Mouse (Mus musculus) layer of hippocampus, postnatal 14 days (tissue): ENCODE measurements at regions not wholly inside any gene's neighbourhood (a gene's known extent, or its start where the extent isn't known, plus 50 kb on each side); places are given as distances from the start of the nearest gene placed in this dataset.
A peak's percentile ranks its signal among the peaks of the same experiment; 100 is the strongest.

ENCODE experiments used
- DNase-seq, 2 experiments: peaks; one replicate each; pipeline ENCODE4 v3.0.0; 2021 to 2022; ENCODE audit warnings: low spot score in 2 of 2, mixed read lengths in 1 of 2

DNA sequence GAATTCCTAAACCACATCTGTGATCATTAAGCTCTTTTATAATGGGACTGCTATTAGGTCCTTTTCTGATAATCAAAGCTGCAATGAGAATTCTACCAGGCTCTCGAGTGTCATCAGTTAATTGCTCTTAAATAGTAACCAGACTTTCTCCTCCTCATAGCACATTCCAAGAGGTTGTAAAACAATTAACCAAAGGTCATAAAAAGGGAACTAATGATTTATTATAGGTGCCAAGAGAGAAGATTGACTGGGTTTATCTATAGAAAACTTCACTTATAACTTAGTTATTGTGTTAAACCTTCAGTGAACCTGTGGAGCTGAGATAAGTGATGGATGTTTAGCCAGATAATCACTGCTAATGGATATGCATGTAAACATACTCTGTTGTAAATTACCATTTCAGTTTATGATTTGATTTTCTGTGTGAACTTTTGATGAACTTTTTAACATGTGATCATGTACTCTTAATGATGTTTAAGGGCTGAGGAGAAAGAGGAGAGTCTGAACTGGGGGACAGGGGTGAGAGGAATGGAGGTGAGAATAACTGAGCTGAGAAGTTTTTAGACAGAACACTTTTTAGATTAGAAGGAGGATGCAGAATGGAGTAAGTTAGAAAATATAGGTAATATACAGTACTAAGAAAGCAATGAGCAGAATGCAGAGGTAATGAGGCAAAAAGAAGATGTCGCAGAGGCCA is 228.4 kb upstream of the Cox7c start:
- no peak for DNase-seq

DNA sequence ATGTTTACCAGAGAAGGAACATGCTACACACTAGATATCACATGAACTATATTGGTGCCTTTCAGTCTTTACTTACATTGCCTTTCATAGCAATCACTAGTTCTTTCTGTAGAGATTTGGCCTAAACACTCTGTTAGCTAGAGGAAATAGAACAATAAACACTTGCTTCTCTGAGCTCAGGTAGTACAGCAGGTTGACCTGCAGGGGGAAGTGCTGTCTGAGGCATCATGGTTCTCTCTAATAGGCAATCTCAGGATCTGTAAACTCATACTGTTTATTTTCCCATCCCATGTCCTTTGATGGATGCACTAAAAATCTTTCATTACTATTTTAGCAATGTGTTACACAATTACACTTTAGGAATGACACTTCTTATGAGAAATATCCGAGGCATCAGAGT is 191.3 kb upstream of the Cox7c start:
- DNase-seq: no peak

DNA sequence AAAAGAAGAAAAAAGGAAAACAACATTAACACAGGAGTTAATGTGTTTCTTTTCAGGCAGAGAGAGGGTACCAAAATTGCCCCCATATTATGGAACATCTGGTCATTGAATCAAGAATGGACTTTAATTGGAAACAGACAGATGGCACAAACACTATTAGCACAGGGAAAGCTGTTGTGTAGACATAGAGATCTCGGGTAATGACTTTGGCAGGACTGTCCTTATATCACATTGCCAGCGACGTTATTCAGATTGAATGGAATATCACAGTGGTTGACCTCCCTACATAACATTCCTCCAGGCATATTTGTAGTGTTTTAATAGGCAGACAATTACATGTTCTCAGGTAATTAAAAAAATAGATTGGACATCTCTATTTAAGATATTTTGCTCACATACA is 158.9 kb upstream of the Cox7c start:
- DNase-seq: peak in 1 of 2 experiments; percentile 13

DNA sequence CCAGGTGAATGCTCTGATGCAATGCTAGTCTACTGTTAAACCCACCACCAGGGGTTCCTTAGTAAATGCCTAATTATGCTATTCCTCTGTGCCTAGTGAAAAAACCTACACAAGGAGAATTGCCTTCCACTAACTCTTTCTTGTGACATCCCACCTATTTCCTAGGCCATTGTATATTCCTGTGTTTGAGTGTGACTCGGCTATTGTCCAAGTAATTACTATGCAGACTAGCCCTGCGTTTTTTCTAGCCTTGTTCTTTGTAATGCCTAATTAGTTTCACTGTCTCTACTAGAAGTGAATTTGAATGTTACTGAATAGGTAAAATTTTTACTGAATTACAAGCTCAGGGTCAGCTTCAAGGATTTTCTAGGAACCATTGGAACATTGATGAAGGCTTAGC is 133.8 kb upstream of the Cox7c start:
- no peak for DNase-seq

DNA sequence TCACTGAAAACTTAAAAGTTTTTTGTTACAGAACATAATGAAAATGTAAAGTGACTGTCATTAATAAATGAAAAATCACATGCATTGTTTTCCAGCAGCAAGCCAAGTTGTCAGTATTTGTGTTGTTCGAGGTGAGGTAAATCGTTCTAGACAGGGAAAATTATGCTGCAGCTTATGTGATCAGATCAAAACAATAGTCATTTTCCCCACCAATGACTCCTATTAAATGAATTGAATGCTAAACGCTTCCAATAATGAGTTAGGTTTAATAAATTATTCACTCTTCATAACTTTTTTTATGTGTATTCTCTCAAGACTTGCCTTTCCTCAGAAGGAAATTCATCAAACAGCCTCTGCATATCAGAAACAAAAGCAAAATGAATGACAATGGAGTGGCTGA is 100.6 kb upstream of the Cox7c start:
- no peak for DNase-seq

DNA sequence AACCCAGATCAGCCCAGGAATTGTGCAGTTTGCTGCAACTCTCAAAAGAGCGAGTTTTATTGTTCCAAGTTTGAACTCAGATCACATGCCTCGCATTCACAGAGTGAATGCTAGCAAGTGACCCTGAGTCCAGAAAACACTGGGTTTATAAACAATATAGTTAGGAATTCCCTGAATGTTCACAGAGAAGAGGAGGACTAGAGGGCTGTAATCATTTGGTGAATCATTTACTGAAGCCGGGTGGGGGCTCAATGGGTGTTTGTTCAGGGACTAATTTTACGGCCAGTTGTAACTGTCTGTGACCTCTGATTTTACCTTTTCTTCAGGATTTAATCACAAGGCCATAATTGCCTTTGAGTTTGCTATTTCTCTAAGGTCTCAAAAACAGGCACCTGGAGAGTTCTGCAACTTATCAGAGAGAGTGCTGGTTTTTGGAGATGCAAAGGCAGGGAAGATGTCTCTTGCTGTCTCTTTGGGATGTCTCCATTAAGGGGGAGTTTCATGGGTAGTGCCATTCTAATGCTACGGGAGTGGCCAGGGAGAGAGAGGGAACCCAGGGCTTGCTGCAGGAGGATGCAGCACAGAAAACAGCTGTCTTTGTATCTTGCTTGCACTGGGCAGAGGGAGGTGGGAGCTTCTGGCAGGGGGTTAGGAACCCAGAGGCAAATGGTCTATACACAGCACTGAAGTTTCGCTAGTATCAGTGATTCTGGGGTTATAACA is 64.8 kb upstream of the Cox7c start:
- DNase-seq: no peak

DNA sequence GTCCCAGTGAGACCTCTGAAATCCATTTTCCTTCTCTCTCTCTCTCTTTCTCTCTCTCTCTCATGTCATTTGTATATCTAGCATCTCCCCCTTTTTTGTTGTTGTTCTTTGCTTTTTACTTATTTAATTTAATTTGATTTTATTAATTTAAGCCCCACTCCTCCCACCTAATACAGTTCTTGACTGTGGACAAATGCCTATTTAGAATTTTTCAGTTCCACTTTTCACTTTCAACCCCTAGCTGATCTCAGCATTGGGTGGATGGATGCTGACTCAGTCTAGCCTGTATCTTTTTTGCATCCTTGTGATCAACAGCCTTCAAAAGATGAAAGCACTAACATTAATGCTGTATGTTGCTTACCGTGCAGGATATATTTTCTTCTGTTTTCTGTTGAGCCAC is 55.5 kb upstream of the Cox7c start:
- no peak for DNase-seq

DNA sequence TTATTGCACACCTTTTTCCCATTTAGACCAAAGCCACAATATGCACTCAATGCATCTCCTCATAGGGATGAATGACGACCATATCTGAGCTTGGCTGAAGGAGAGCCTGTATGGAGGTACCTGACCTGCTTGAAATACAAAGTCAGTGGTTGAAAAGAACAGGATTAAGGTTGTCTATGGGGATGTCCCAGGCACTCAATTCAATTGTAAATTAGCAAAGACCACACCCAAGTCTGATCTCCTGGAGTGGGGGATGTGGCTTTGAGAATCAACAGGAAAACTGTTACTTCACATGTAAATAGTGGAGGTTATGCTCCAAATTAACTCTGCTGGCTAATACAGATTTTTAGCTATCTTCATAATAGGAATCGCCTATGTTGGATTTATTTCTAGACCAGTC is 51.1 kb upstream of the Cox7c start:
- DNase-seq: no peak

DNA sequence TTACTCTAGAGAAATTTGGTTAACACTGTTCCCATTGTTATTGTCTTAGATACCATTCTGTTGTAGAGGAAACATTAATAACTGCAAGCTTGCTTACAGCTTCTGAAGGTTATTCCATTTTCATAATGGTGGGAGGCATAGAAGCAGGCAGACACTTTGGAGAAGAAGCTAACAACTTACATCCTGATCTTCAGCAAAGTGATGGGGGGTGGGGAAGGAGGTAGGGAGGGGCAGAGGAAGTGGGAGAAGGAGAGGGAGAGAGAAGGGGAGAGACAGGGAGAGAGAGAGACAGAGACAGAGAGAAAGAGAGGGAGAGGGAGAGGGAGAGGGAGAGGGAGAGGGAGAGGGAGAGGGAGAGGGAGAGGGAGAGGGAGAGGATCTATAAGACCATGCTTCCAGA is 50.6 kb upstream of the Cox7c start:
- no peak for DNase-seq
